Mouse (Mus musculus): ENCODE results near the gene Gm16867. TPM values are rescaled to one million over a fixed set of nuclear protein-coding genes. Genes with fewer than 3 reads are reported as not detected.
"Not testable (repeated sequence)": the region's sequence is repeated elsewhere in the genome, so short reads cannot be mapped to it uniquely, and the experiment has no call there.

Gene Gm16867
- polyA plus RNA-seq, 1 experiment from 2014 or later: 0.18 TPM

GRCm38 (mm10) chr14:69496259-69496658 is 6.9 kb downstream of the Gm16867 start:
- H3K4me1 ChIP-seq; ATAC-seq (ENCODE audit: low FRiP score, low read depth); H3K27me3 ChIP-seq; H3K36me3 ChIP-seq; H3K4me2 ChIP-seq (replicated peaks); H3K9me3 ChIP-seq; H3K27ac ChIP-seq; H3K4me3 ChIP-seq; H3K9ac ChIP-seq: not testable (repeated sequence)

- not testable (repeated sequence) for H3K36me3 ChIP-seq; H3K4me2 ChIP-seq (replicated peaks); ATAC-seq (ENCODE audit: low FRiP score, low read depth); H3K4me3 ChIP-seq; H3K4me1 ChIP-seq; H3K9me3 ChIP-seq; H3K27ac ChIP-seq; H3K27me3 ChIP-seq; H3K9ac ChIP-seq
- WGBS: no CpG with 5 or more reads among the region's 2 CpGs
Observed at GRCm38 (mm10) chr14:69494946-69495345, 8.2 kb downstream of the Gm16867 start.

GRCm38 (mm10) chr14:69494522-69494921 is 8.6 kb downstream of the Gm16867 start:
- H3K9ac ChIP-seq; ATAC-seq (ENCODE audit: low FRiP score, low read depth); H3K9me3 ChIP-seq; H3K4me3 ChIP-seq; H3K27ac ChIP-seq; H3K36me3 ChIP-seq; H3K27me3 ChIP-seq; H3K4me1 ChIP-seq; H3K4me2 ChIP-seq (replicated peaks): not testable (repeated sequence)
- WGBS: no CpG with 5 or more reads among the region's 3 CpGs

- no CpG with 5 or more reads among the region's 10 CpGs for WGBS
- ATAC-seq (ENCODE audit: low FRiP score, low read depth): not testable (repeated sequence)
Observed at GRCm38 (mm10) chr14:69488001-69488400, 15.2 kb downstream of the Gm16867 start.

GRCm38 (mm10) chr14:69485466-69486135 is 17.6 kb downstream of the Gm16867 start:
- not testable (repeated sequence) for H3K4me1 ChIP-seq; H3K27me3 ChIP-seq; H3K9ac ChIP-seq; H3K36me3 ChIP-seq; H3K27ac ChIP-seq; H3K4me3 ChIP-seq; H3K9me3 ChIP-seq; H3K4me2 ChIP-seq (replicated peaks); ATAC-seq (ENCODE audit: low FRiP score, low read depth)
- WGBS: no CpG with 5 or more reads among the region's 18 CpGs

More at GRCm38 (mm10) chr14:69488001-69488400, 15.2 kb downstream of the Gm16867 start:
- not testable (repeated sequence) for H3K4me1 ChIP-seq; H3K27me3 ChIP-seq; H3K27ac ChIP-seq; H3K36me3 ChIP-seq; H3K9me3 ChIP-seq; H3K9ac ChIP-seq; H3K4me3 ChIP-seq; H3K4me2 ChIP-seq (replicated peaks)

GRCm38 (mm10) chr14:69473941-69474646 is 29.1 kb downstream of the Gm16867 start:
- not testable (repeated sequence) for H3K27ac ChIP-seq; ATAC-seq (ENCODE audit: low FRiP score, low read depth)

GRCm38 (mm10) chr14:69473322-69473721 is 29.8 kb downstream of the Gm16867 start:
- not testable (repeated sequence) for H3K9ac ChIP-seq; H3K27me3 ChIP-seq; H3K9me3 ChIP-seq; H3K36me3 ChIP-seq; H3K4me1 ChIP-seq; H3K27ac ChIP-seq; H3K4me2 ChIP-seq (replicated peaks); ATAC-seq (ENCODE audit: low FRiP score, low read depth); H3K4me3 ChIP-seq
- no CpG with 5 or more reads among the region's 2 CpGs for WGBS

More at GRCm38 (mm10) chr14:69473941-69474646, 29.1 kb downstream of the Gm16867 start:
- H3K4me2 ChIP-seq (replicated peaks); H3K4me3 ChIP-seq; H3K9ac ChIP-seq; H3K4me1 ChIP-seq; H3K9me3 ChIP-seq; H3K27me3 ChIP-seq; H3K36me3 ChIP-seq: not testable (repeated sequence)
- no CpG with 5 or more reads among the region's 11 CpGs for WGBS

- H3K9ac ChIP-seq; H3K27ac ChIP-seq; H3K9me3 ChIP-seq; H3K4me3 ChIP-seq; ATAC-seq (ENCODE audit: low FRiP score, low read depth); H3K4me2 ChIP-seq (replicated peaks); H3K27me3 ChIP-seq; H3K4me1 ChIP-seq; H3K36me3 ChIP-seq: not testable (repeated sequence)
- no CpG with 5 or more reads among the region's 8 CpGs for WGBS
Observed at GRCm38 (mm10) chr14:69470122-69470708, 32.9 kb downstream of the Gm16867 start.

GRCm38 (mm10) chr14:69467612-69468366 is 35.4 kb downstream of the Gm16867 start:
- no CpG with 5 or more reads among the region's 17 CpGs for WGBS
- not testable (repeated sequence) for H3K4me3 ChIP-seq; ATAC-seq (ENCODE audit: low FRiP score, low read depth); H3K4me2 ChIP-seq (replicated peaks); H3K9ac ChIP-seq; H3K9me3 ChIP-seq; H3K27ac ChIP-seq; H3K36me3 ChIP-seq; H3K27me3 ChIP-seq; H3K4me1 ChIP-seq

- H3K4me2 ChIP-seq (replicated peaks); H3K4me1 ChIP-seq; H3K36me3 ChIP-seq; H3K4me3 ChIP-seq; H3K9me3 ChIP-seq; ATAC-seq (ENCODE audit: low FRiP score, low read depth); H3K27ac ChIP-seq; H3K27me3 ChIP-seq; H3K9ac ChIP-seq: not testable (repeated sequence)
- WGBS: no CpG with 5 or more reads among the region's 4 CpGs
Observed at GRCm38 (mm10) chr14:69464465-69464864, 38.7 kb downstream of the Gm16867 start.

GRCm38 (mm10) chr14:69457691-69458090 is 45.5 kb downstream of the Gm16867 start:
- WGBS: no CpG with 5 or more reads among the region's 5 CpGs
- H3K9me3 ChIP-seq; H3K27me3 ChIP-seq; H3K4me3 ChIP-seq; H3K9ac ChIP-seq; H3K4me2 ChIP-seq (replicated peaks); ATAC-seq (ENCODE audit: low FRiP score, low read depth); H3K27ac ChIP-seq; H3K36me3 ChIP-seq; H3K4me1 ChIP-seq: not testable (repeated sequence)

GRCm38 (mm10) chr14:69454640-69455039 is 48.5 kb downstream of the Gm16867 start:
- not testable (repeated sequence) for H3K4me3 ChIP-seq; H3K9ac ChIP-seq; H3K9me3 ChIP-seq; H3K27me3 ChIP-seq; H3K36me3 ChIP-seq; H3K27ac ChIP-seq; H3K4me2 ChIP-seq (replicated peaks); H3K4me1 ChIP-seq; ATAC-seq (ENCODE audit: low FRiP score, low read depth)
- no CpG with 5 or more reads among the region's 9 CpGs for WGBS

All from limb, embryonic 13.5 days (tissue).